Mouse (Mus musculus): Measurements from ENCODE around the gene Eci1. TPM values are rescaled to one million over a fixed set of nuclear protein-coding genes. Genes with fewer than 3 reads are reported as not detected.
A peak's percentile ranks its signal among the peaks of the same experiment; 100 is the strongest.
"Not testable (repeated sequence)": the region's sequence is repeated elsewhere in the genome, so short reads cannot be mapped to it uniquely, and the experiment has no call there.

The Eci1 gene
- polyA plus RNA-seq, 1 experiment from 2014 or later, result 57.6 TPM

DNA sequence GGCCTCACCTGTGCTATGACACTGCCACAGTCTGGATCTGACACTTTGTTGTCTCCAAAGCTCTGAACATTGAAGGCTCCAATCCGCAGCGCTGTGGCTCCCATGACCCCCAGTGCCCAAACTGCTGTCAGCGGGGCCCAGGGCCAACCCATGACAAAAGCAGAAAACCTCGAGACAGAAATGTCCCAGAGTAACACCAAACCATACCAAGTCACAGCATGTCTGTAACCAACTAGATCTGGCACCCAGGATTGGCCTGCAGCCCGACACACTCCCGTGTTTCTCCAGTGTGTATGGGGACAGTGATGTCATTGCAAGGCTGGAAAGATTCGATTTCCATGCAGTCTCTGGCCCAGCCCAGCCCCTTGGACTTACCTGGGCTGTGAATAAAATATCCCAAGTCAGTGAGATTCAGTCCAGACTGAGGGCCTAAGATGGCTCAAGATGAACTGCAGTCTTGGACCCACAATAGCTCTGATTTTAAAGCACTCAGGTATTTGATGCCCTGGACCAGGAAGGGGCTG lies 16.3 kb downstream of the Eci1 start, which contains the start of gene Dnase1l2:
Dnase1l2 (minus strand) TSS at position 474 of the 524 bp plus-strand sequence.
- H3K27me3 ChIP-seq, result no peaks in the 10 kb centered on the region
- H3K4me1 ChIP-seq (replicated peaks), result no peaks in the 10 kb centered on the region
- no peak within 1 kb of the TSS for H3K9ac ChIP-seq
- 82% methylated on average over 7 of the region's 7 CpGs for WGBS
- no peak within 1 kb of the TSS for H3K4me3 ChIP-seq
- H3K36me3 ChIP-seq, result peaks cover 99% of the 10 kb centered on the region
- no peak within 1 kb of the TSS for H3K27ac ChIP-seq (replicated peaks)
- ATAC-seq (ENCODE audit: low read depth), result no peak
- no peak within 1 kb of the TSS for H3K4me2 ChIP-seq
- H3K9me3 ChIP-seq, result no peaks in the 10 kb centered on the region

DNA sequence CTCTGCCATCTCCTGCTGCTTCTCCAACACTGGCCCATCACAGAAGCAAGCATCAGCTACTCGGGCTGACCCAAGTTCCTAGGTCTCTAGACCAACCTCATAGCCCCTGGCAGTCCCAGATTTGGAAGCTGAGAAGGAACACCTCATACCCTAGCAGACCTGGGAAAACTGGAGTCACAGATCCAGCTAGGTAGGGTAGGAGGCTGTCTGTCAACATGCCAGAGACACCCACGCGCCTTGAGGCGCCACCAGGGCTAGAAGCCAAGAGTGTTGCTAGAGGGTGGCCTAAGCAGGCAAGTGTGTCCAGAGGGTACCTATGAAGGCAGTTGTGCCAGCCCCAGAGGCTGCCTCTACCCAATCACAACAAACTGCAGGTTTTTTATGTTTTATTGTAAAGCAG lies 17.0 kb downstream of the Eci1 start:
- H3K4me3 ChIP-seq, result no peak overlapping the region
- no peak overlapping the region for H3K27ac ChIP-seq (replicated peaks)
- no peak overlapping the region for H3K4me2 ChIP-seq
- ATAC-seq (ENCODE audit: low read depth), result no peak
- H3K4me1 ChIP-seq (replicated peaks), result no peaks in the 10 kb centered on the region
- H3K36me3 ChIP-seq, result peaks cover 99% of the 10 kb centered on the region
- H3K9me3 ChIP-seq, result no peaks in the 10 kb centered on the region
- no peak overlapping the region for H3K9ac ChIP-seq
- WGBS, result 92% methylated on average over 4 of the region's 4 CpGs
- no peaks in the 10 kb centered on the region for H3K27me3 ChIP-seq

DNA sequence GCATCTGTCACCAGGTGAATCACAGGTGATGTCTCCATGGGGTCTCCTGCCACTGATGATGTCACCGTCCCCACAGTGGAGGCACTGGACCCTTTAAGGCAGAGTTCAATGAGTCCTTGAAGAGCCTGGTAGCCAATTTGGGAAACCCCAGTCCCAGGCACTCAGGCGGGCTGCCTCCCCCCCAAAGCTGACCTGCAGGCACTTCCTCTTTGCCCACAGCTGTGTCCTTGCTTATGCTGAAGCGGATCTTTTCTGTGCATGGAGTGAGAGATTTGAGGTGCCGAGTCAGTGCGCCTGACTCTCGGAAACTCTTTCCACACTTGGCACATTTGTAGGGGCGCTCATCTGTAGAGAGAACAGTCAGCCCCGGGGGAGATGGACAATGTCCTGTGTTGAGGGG lies 20.1 kb downstream of the Eci1 start:
- no peaks in the 10 kb centered on the region for H3K9me3 ChIP-seq
- no peaks in the 10 kb centered on the region for H3K27me3 ChIP-seq
- no peak overlapping the region for H3K4me2 ChIP-seq
- H3K36me3 ChIP-seq, result peaks cover 97% of the 10 kb centered on the region
- no peak overlapping the region for H3K9ac ChIP-seq
- H3K4me3 ChIP-seq, result no peak overlapping the region
- 92% methylated on average over 8 of the region's 8 CpGs for WGBS
- no peak overlapping the region for H3K27ac ChIP-seq (replicated peaks)
- no peak for ATAC-seq (ENCODE audit: low read depth)
- 0 out of 2 replicates have a peak, but pooled peaks cover 6% of the 10 kb centered on the region for H3K4me1 ChIP-seq (replicated peaks)

DNA sequence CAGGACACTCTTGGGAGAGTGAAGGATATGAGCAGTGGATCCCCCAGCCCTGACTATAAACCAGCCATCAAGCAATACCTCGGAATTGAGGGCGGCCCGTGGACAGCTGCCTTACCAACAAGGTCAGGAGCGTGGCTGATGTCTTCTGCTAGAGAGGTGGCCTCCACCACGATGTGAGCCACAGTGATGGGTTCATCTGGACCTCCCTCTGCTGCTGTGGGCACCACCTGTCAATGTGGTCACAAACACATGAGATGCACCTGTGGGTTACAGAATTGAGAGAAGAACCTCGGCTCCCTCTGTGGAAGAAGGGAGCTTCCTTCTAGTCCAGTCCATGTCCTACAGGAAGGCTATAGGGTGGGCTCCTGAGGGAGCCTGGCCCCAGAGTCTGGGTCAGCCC lies 23.1 kb downstream of the Eci1 start:
- 95% methylated on average over 6 of the region's 6 CpGs for WGBS

DNA sequence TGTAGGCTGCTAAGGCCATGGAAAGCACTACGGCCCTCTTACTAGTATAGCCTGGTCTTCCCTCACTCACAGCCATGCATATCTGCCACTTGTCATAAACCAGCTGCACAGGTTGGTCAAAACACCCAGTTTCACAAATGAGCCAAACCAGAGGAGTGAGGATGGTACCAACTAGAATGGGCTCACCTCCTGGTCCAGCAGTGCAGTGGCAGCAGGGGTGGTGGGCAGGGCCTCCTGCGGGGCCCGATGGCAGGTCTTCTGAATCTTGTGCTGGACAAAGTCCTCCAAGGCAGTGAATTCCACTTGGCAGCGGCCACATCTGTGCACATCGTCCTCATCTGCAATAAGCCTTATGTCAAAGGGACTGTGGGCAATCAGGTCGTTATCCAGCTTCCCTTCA lies 24.8 kb downstream of the Eci1 start:
- WGBS, result 93% methylated on average over 6 of the region's 6 CpGs
- no peak overlapping the region for H3K9ac ChIP-seq
- peaks cover 51% of the 10 kb centered on the region for H3K36me3 ChIP-seq
- no peak overlapping the region for H3K27ac ChIP-seq (replicated peaks)
- ATAC-seq (ENCODE audit: low read depth), result no peak
- no peaks in the 10 kb centered on the region for H3K27me3 ChIP-seq
- H3K9me3 ChIP-seq, result no peaks in the 10 kb centered on the region
- H3K4me1 ChIP-seq (replicated peaks), result peaks cover 27% of the 10 kb centered on the region
- H3K4me3 ChIP-seq, result no peak overlapping the region
- no peak overlapping the region for H3K4me2 ChIP-seq

More for the DNA sequence above, 23.1 kb downstream of the Eci1 start:
- peaks cover 68% of the 10 kb centered on the region for H3K36me3 ChIP-seq
- no peak overlapping the region for H3K4me2 ChIP-seq
- peaks cover 26% of the 10 kb centered on the region for H3K4me1 ChIP-seq (replicated peaks)
- no peak overlapping the region for H3K9ac ChIP-seq
- H3K27me3 ChIP-seq, result no peaks in the 10 kb centered on the region
- ATAC-seq (ENCODE audit: low read depth), result no peak
- H3K9me3 ChIP-seq, result no peaks in the 10 kb centered on the region
- H3K27ac ChIP-seq (replicated peaks), result no peak overlapping the region
- H3K4me3 ChIP-seq, result no peak overlapping the region

DNA sequence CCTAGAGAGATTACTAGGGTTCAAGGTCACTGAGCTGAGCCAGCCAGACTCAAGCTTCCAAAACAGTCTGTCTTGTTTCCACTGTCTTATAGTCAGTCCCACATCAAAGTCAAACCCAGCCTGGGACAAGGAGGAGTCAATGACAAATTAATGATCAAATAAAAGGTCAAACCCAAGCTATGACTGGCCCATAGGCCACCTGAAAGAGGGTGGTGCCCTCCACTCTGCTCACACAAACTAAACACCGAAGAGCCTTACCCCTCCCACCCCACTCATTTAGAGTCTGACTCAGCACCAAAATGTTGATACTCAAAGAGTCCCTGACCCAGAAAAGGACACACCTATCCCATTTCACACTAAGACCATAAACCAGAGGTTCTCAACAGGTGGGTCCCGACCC lies 26.9 kb downstream of the Eci1 start:
- peak overlapping the region; percentile 91 for H3K4me3 ChIP-seq
- H3K27ac ChIP-seq (replicated peaks), result no peak overlapping the region
- 84% methylated on average over 2 of the region's 2 CpGs for WGBS
- ATAC-seq (ENCODE audit: low read depth), result no peak
- H3K36me3 ChIP-seq, result peaks cover 29% of the 10 kb centered on the region
- no peak overlapping the region; the same call in 1 of the 2 replicates for H3K9ac ChIP-seq
- H3K27me3 ChIP-seq, result no peaks in the 10 kb centered on the region
- H3K9me3 ChIP-seq, result no peaks in the 10 kb centered on the region
- H3K4me2 ChIP-seq, result peak overlapping the region; percentile 87
- H3K4me1 ChIP-seq (replicated peaks), result peaks cover 27% of the 10 kb centered on the region

DNA sequence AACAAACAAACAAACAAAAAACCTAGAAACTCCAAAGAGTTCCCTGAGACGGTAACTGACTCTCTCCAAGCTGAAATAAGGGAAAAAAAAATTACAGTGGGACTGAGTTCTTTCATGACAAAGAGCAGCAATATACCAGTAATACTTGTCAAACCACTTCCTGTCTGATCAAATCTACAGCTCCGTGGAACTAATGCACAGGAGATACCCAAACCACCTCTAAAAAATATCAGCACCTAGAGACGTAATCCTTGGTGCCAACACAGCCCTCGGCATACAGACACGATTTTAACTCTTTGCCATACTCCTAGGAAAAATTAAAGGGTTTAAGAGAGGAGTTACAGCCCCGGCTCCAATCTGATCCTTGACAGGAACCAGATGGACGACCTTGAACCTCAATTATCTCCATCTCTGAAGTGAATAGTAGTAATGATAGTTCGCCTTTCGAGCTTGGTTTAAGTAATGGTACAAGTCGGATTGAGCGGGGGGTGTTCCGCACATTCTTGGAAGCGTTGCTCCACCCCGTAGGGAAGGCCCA lies 27.8 kb downstream of the Eci1 start:
- Histone ChIP-seq H3K27ac (replicated peaks) (peak overlapping the region; percentile 95), H3K9me3 (no peaks in the 10 kb centered on the region), H3K36me3 (peaks cover 20% of the 10 kb centered on the region), H3K4me1 (replicated peaks) (peaks cover 27% of the 10 kb centered on the region), H3K4me2 (peak overlapping the region; percentile 87), H3K27me3 (no peaks in the 10 kb centered on the region), H3K9ac (peak overlapping the region; percentile 94), H3K4me3 (peak overlapping the region; percentile 91)
- 13% methylated on average over 14 of the region's 14 CpGs for WGBS
- no peak for ATAC-seq (ENCODE audit: low read depth)

DNA sequence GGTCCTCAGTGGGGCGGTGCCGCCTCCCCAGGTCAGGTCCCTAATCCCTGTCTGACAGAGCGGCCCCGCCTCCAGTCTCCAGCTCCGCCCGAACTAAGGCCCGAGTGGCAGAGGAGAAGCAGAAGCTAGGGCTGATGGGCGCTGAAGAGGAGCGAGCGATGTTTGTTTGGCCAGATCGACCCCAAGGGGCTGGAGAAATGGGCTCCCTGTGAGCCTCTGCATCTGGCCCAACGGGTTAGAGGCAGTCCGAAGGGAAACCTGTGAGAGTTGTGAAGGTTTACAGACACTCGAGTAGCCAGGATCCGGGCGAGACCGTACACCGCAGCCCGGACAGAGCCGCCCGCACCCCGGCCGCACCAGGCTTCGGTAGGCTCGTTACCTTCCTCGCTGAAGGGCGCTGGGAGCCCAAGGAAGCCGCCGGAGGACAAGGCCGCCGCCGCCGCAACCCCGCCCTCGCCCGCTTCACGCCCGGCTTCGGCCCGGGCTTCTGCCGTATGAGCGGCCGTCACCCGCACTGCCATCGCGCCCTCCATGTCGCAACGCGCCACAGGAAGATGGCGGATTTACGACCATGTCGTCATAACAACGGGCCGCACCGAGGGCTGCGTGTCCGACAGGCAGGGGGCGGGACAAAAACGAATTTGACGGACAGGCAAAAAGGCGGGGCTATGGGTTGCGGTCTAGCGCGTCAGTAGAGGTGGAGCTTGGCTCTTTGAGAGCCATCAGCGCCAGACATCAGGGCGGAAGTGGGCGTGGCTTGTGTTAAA lies 28.5 kb downstream of the Eci1 start:
- Histone ChIP-seq H3K36me3 (peaks cover 14% of the 10 kb centered on the region), H3K4me3 (peak overlapping the region; percentile 91), H3K27me3 (no peaks in the 10 kb centered on the region), H3K9me3 (no peaks in the 10 kb centered on the region), H3K4me1 (replicated peaks) (peaks cover 27% of the 10 kb centered on the region), H3K27ac (replicated peaks) (peak overlapping the region; percentile 95), H3K4me2 (peak overlapping the region; percentile 87), H3K9ac (peak overlapping the region; percentile 94)
- under 1% methylated on average over 57 of the region's 67 CpGs for WGBS
- peak; percentile 97 for ATAC-seq (ENCODE audit: low read depth)

DNA sequence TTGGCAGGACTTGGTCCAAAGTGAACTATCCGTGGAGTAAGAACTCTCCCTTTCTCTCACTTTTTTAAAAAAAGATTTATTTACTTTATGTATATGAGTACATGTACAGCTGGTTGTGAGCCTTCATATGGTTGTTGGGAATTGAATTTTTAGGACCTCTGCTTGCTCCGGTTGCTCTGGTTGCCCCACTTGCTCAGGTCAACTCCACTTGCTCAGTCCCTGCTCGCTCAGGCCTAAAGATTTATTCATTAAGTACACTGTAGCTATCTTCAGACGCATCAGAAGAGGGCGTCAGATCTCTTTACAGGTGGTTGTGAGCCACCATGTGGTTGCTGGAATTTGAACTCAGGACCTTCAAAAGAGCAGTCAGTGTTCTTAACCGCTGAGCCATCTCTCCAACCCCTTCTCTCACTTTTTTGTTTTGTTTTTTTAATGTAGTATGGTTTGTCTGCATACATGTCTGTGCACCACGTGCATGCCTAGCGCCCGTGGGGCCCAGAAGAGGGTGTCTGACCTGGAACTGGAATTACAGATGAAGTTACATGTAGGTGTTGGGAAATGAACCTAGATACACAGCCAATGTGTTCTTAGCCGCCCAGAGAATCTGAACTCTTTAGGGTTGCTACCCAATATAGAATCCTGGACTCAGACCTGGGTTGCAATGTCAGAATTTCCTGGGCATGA lies 29.2 kb downstream of the Eci1 start:
- H3K4me1 ChIP-seq (replicated peaks), result peaks cover 27% of the 10 kb centered on the region
- peak overlapping the region; percentile 87 for H3K4me2 ChIP-seq
- ATAC-seq (ENCODE audit: low read depth), result peak; percentile 40
- not testable (repeated sequence) for H3K27ac ChIP-seq (replicated peaks); H3K36me3 ChIP-seq; H3K27me3 ChIP-seq; H3K9ac ChIP-seq; H3K9me3 ChIP-seq
- H3K4me3 ChIP-seq, result peak overlapping the region; percentile 91
- 55% methylated on average over 10 of the region's 10 CpGs for WGBS

DNA sequence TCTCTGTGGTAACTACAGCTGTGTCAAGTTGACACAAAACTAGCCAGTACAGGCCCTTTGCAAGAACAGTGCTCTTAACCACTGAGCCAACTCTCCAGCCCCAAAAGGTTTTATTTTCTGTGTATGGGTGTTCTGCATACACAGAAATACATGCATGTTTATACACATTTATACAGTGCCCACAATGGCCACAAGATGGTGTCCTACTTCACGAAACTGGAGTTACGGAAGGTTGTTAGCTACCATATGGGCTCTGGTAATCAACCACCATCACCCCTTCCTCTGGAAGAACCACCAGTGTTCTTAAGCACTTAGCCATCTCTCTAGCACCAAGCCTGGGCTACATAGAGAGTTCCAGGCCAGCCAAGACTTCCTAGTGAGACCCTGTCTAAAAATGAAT lies 35.1 kb downstream of the Eci1 start:
- no peak overlapping the region for H3K4me3 ChIP-seq
- no peak overlapping the region for H3K4me2 ChIP-seq
- whole genome bisulfite sequencing, result 76% methylated on average over 2 of the region's 2 CpGs
- no peak overlapping the region for H3K27ac ChIP-seq (replicated peaks)
- no peaks in the 10 kb centered on the region for H3K9me3 ChIP-seq
- H3K4me1 ChIP-seq (replicated peaks), result no peaks in the 10 kb centered on the region
- H3K27me3 ChIP-seq, result no peaks in the 10 kb centered on the region
- no peaks in the 10 kb centered on the region for H3K36me3 ChIP-seq
- H3K9ac ChIP-seq, result no peak overlapping the region
- no peak for ATAC-seq (ENCODE audit: low read depth)

DNA sequence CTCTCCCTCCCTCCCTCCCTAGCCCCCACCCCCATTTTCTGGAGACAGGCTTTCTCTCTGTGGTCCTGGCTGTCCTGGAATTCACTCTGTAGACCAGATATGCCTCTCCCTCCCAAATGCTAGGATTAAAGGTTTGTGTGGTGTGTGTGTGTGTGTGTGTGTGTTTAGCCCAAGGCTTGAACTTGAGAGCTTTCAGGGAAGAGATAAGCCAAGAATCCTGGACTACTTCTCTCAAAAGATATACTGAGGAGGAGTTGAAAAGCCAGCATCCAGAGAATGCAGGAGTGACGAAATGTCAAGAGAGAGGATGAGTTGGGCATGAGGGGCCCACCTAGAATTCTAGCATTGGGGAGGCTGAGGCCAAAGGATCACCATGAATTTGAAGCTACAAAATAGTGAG lies 36.5 kb downstream of the Eci1 start:
- Histone ChIP-seq H3K27ac (replicated peaks) (no peak overlapping the region), H3K9me3 (no peaks in the 10 kb centered on the region), H3K4me2 (no peak overlapping the region), H3K9ac (no peak overlapping the region), H3K27me3 (no peaks in the 10 kb centered on the region), H3K4me3 (no peak overlapping the region), H3K4me1 (replicated peaks) (no peaks in the 10 kb centered on the region), H3K36me3 (no peaks in the 10 kb centered on the region)
- no peak for ATAC-seq (ENCODE audit: low read depth)
- WGBS, result 82% methylated on average over 1 of the region's 1 CpGs

All from neural tube, embryonic 13.5 days (tissue).